Mouse (Mus musculus) kidney, embryonic 16.5 days (tissue): ENCODE results near the gene Tesk1. TPM values are rescaled to one million over a fixed set of nuclear protein-coding genes. Genes with fewer than 3 reads are reported as not detected.

Experiments used
- polyA plus RNA-seq: library from polyadenylated mRNA; unstranded; fragments of >200 nt; fragmentation: Nextera tagmentation; extraction: Ambion mirVana; gene quantifications from 2 replicates; pipeline ENCODE4 v1.2.1, GENCODE M21; 2015

Gene Tesk1
- polyA plus RNA-seq, 1 experiment from 2014 or later: 3.5 TPM

Other genes with a start within 250 kb of the Tesk1 start
- gene Atp8b5, start 174.8 kb upstream of the Tesk1 start, polyA plus RNA-seq: 0.66 and 0.77 TPM in 2 replicates
- 10.3 and 13.4 TPM in 2 replicates for gene Rusc2, start 60.0 kb upstream of the Tesk1 start, polyA plus RNA-seq
- 0.30 and 0.50 TPM in 2 replicates for gene Fam166b, start 12.8 kb upstream of the Tesk1 start, polyA plus RNA-seq
- gene Cd72, start 12.7 kb downstream of the Tesk1 start, polyA plus RNA-seq: 3.3 and 4.1 TPM in 2 replicates
- not detected in 2 replicates for gene Sit1, start 41.8 kb downstream of the Tesk1 start, polyA plus RNA-seq
- gene Ccdc107, start 51.0 kb downstream of the Tesk1 start, polyA plus RNA-seq: 73.5 and 89.4 TPM in 2 replicates
- 45.3 and 47.7 TPM in 2 replicates for gene Arhgef39, start 57.8 kb downstream of the Tesk1 start, polyA plus RNA-seq
- gene Car9, start 65.0 kb downstream of the Tesk1 start, polyA plus RNA-seq: 1.5 and 2.7 TPM in 2 replicates
- gene Tpm2, start 81.8 kb downstream of the Tesk1 start, polyA plus RNA-seq: 233 and 312 TPM in 2 replicates
- 80.2 and 83.0 TPM in 2 replicates for gene Creb3, start 120.4 kb downstream of the Tesk1 start, polyA plus RNA-seq
- 66.5 and 69.1 TPM in 2 replicates for gene Tln1, start 120.8 kb downstream of the Tesk1 start, polyA plus RNA-seq
- gene Rgp1, start 136.8 kb downstream of the Tesk1 start, polyA plus RNA-seq: 32.3 and 33.0 TPM in 2 replicates
- gene Gba2, start 136.9 kb downstream of the Tesk1 start, polyA plus RNA-seq: 25.8 and 26.3 TPM in 2 replicates
- 0.89 and 3.1 TPM in 2 replicates for gene Msmp, start 142.6 kb downstream of the Tesk1 start, polyA plus RNA-seq
- gene Npr2, start 190.0 kb downstream of the Tesk1 start, polyA plus RNA-seq: 9.1 and 9.5 TPM in 2 replicates
- 1.4 TPM in 2 replicates for gene Spag8, start 211.7 kb downstream of the Tesk1 start, polyA plus RNA-seq
- gene Hint2, start 214.5 kb downstream of the Tesk1 start, polyA plus RNA-seq: 125 and 134 TPM in 2 replicates
- gene Tmem8b, start 227.0 kb downstream of the Tesk1 start, polyA plus RNA-seq: 2.8 and 4.7 TPM in 2 replicates
- 1.6 and 3.2 TPM in 2 replicates for gene Fam221b, start 227.2 kb downstream of the Tesk1 start, polyA plus RNA-seq